Mouse (Mus musculus): ENCODE results near the gene Dcaf10.
"Not testable (repeated sequence)": the region's sequence is repeated elsewhere in the genome, so short reads cannot be mapped to it uniquely, and the experiment has no call there.

Gene Dcaf10

GRCm38 (mm10) chr4:45341669-45342249 is at the start of gene Dcaf10:
TSS of gene Dcaf10 (plus strand) at chr4:45342101.
- DNase-seq (ENCODE audit: inconsistent ontology term): peak; percentile 96

DNA sequence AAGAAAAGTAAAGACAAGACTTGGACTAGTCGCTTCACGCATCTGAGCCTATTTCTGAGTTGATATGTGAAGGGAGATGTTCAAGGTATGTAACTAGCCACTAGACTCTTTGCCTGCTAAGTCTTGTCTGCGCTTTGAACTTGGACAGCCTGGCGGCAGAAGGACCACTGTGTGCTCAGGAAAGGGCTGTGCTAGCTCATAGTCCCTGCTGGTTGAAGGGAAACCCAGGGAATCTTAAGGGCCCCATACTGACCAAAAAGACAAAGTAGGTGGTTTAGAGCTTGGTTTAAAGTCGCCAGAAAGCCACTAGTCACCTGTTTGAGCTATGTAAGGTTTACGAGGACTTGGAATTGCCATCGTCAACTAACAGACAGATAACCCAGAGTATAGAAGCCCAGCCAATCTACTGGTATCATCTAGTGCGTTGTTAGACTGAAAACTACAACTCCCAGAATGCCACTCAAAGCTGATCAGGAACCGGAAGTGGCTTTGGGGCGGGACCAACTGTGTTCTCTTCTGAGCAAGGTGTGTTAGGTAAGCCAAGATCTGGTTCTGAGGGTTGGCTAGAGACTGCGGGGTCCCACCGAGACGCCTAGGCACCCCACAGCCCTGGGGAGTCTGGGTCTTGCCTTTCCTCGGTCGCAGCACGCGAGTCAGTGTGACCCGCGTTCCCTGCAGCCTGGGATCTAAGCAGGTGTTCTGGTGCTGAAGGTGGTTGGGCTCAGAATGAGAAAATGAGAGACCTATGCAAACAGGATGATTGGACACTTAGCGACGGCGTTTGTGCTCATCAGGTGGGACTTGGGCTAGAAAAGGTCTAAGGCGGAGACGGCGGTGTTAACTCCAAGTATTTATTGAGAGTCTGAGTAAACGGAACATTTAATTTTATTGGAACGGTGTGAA is 45.0 kb upstream of the Dcaf10 start, which contains the start of gene Trmt10b:
Gene Trmt10b, plus strand, starts transcription at position 466 of the 903 bp plus-strand sequence.
- peak; percentile 69 for DNase-seq (ENCODE audit: inconsistent ontology term)

DNA sequence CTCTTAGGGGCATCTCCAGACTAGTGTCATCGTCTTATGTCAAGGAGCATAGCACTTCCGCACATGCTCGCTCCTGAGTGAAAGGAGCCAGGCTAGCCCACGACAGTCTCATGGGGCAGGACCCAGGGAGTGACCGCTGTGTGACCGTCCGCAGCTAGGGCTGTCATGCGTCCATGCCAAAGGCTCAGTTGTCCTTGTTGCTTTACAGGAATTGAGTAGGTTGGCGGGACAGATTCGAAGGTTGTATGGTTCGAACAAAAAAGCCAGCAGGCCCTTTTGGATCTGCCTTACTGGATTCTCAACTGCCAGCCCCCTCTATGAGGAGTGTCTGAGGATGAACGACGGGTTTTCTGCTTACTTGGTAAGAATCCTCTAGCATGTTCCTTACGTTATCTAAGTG is 36.4 kb upstream of the Dcaf10 start:
- DNase-seq (ENCODE audit: inconsistent ontology term): no peak

GRCm38 (mm10) chr4:45308046-45308445 is 33.9 kb upstream of the Dcaf10 start:
- DNase-seq (ENCODE audit: inconsistent ontology term): peak; percentile 5

DNA sequence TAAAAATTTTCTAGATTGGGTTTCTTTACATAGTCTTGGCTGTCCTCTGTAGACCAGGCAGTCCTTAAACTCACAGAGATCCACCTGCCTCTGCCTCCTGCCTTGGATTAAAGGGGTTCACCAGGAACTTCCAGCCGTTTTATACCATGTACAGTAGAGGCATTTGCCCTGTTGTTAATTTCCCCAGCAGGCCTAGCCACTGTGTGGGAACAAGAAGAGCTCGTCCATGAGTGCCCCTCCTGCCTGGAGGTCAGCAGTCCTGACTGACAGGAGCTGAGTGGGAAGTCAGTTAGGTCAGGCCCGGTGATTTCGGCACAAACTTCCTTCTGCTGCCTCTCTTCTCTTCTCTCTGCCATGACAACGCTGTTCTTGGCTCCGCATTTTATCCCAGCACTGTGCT is 33.3 kb upstream of the Dcaf10 start:
- no peak for DNase-seq (ENCODE audit: inconsistent ontology term)

- DNase-seq (ENCODE audit: inconsistent ontology term): no peak
Measured at GRCm38 (mm10) chr4:45311056-45311455, 30.8 kb upstream of the Dcaf10 start.

DNA sequence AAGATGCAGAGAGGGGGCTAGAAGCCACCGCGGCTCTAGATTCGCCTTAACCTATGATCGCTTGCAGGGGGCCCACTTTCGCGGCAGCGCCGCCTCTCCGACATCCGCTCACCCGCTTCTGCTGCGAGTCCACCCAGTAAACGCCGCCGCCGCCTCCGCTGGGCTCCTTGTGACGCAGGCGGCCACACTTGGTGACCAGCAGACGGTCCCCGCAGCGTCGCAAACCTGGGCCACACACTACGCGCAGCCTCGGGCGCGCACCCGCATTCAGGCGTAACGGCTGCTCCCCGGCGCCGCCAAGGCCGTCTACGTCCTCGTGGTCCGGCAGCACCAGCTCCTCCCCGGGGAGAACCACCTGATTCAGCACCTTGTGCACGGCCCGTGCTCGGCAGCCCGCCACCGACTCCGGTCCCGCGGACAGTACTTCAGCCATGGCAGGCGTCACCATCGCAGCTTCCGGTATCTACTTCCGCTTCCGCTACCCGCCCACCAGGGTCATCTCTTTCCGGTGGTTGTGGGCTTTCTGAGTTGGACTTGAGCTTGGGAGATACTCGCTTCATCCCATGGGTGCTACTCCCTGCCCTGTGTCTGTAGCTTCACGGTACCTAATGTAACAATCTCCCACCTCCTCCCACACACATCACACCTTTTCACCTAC is 21.6 kb upstream of the Dcaf10 start:
- DNase-seq (ENCODE audit: inconsistent ontology term): peak; percentile 85

- no peak for DNase-seq (ENCODE audit: inconsistent ontology term)
Measured at GRCm38 (mm10) chr4:45331139-45331538, 10.8 kb upstream of the Dcaf10 start.

GRCm38 (mm10) chr4:45332466-45332865 is 9.4 kb upstream of the Dcaf10 start:
- DNase-seq (ENCODE audit: inconsistent ontology term): no peak

DNA sequence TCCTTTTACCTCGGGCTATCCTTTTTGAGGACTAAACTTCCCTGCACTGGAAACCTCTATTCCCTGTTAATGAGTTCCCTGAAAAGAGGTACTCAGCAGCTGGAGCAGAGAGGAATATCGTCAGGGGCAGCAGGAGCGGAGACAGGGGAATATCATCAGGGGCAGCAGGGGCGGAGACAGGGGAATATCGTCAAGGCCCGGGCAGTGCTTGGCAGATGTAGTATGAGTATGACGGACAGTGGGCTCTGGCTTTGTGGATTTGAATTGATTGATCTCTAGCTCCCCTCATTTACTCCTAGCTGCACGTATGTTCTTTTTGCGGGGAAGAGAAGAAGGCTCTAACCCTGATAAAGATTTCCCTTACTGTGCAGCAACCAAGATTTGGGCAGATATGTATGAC is 675 bp upstream of the Dcaf10 start:
- no peak for DNase-seq (ENCODE audit: inconsistent ontology term)

DNA sequence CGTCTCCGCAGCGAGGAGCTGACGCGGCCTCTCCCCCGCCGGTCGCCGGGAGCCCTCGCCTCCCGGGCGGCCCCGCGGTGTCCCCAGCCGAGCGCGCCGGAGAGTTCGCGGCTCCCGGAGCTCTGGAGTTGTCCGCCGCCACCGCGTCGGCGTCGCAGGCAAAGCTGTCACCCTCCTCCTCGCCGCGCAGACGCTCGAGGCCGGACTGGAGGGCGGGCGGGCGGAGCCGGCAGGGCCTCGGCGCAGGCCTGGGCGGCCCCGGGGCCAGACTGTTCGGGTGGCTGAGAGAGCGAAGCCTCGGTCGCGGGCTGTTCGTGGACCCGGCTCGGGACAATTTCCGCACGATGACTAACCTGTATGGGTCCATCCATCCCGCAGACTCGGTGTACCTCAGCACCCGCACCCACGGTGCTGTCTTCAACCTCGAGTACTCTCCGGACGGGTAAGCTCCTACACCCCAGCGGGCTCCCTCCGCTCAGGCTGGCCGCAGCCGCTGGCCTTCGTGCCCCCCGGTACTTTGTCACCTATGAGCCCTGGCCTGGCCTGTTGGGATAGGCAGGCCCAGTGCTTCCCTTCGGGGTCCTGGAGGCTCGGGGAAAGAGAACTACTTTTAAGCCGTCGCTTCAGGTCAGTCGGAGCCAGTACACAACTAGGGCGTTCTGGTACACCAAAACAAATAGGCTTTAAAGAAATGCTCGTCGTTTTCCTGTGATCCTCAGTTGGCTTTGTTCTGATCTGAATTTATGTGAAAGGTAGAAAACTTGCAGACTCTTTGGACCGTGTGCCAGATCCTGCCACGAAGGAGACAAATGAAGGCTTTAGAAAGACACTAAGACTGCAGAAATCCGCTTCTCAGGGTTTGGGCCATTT is 620 bp downstream of the Dcaf10 start, which contains the start of gene Exosc3:
Gene Exosc3, minus strand, starts transcription at position 447 of the 870 bp plus-strand sequence.
- peak; percentile 77 for DNase-seq (ENCODE audit: inconsistent ontology term)

GRCm38 (mm10) chr4:45356653-45357052 is 14.8 kb downstream of the Dcaf10 start:
- DNase-seq (ENCODE audit: inconsistent ontology term): no peak

DNA sequence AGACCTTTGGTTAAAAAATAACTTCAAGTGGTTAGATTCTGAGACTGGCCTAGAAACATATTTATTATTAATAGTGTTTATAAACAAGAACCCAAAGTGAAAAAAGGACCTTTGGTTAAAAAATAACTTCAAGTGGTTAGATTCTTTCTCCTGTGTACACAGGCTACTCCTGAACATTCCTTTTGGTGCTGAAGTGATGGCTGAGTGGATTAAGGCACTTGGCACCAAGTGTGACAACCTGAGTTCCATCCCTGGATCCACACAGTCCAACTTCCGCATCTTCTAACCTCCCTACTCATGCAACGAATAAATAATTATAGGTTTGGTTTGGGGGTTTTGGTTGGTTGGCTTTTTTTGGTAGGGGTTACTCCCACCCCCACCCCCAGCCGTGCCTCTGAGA is 29.4 kb downstream of the Dcaf10 start:
- no peak for DNase-seq (ENCODE audit: inconsistent ontology term)

DNA sequence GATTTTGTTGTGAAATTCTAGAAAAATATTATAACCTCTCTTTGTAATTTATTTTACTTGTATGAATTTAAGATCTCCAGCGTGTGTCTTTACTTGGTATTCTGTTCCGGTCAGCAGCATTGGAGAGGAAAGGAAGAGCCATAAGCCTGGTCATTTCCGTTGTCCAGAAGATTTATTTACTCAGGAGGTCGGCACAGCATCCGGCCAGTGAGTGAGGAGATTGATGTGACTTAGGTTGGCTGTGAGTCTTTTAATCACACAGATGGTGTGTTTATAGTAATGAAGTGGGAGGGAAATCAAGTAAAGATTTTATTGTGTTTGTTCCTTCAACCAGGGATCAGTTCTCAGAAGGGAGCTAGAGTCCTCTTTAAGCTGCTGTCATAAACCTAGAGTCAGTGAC is 33.0 kb downstream of the Dcaf10 start:
- DNase-seq (ENCODE audit: inconsistent ontology term): no peak

- no peak for DNase-seq (ENCODE audit: inconsistent ontology term)
Measured at GRCm38 (mm10) chr4:45376573-45376972, 34.7 kb downstream of the Dcaf10 start.

- DNase-seq (ENCODE audit: inconsistent ontology term): not testable (repeated sequence)
Measured at GRCm38 (mm10) chr4:45380903-45381580, 39.1 kb downstream of the Dcaf10 start.

DNA sequence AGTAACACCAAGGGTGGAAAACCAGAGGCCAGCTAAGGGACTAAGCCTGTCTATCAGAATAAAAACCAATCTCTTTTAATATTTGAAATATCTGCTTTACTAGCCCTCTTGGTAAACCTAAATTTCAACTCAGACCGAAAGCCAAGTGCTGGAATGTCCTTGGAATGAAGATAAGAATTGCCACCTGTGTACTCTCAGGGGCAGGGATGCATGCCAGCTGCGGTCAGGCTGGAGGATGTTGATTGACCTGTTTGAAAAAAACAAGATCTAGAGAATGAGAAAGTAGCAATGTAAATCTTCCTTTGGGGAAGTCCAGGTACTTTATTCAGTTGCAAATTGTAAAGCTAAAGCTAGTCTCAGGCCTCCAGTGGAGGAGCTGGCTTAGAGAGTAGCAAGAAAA is 40.2 kb downstream of the Dcaf10 start:
- not testable (repeated sequence) for DNase-seq (ENCODE audit: inconsistent ontology term)

- not testable (repeated sequence) for DNase-seq (ENCODE audit: inconsistent ontology term)
Measured at GRCm38 (mm10) chr4:45387296-45387695, 45.4 kb downstream of the Dcaf10 start.

GRCm38 (mm10) chr4:45392099-45392498 is 50.2 kb downstream of the Dcaf10 start:
- DNase-seq (ENCODE audit: inconsistent ontology term): no peak

- no peak for DNase-seq (ENCODE audit: inconsistent ontology term)
Measured at GRCm38 (mm10) chr4:45392572-45392971, 50.7 kb downstream of the Dcaf10 start.

DNA sequence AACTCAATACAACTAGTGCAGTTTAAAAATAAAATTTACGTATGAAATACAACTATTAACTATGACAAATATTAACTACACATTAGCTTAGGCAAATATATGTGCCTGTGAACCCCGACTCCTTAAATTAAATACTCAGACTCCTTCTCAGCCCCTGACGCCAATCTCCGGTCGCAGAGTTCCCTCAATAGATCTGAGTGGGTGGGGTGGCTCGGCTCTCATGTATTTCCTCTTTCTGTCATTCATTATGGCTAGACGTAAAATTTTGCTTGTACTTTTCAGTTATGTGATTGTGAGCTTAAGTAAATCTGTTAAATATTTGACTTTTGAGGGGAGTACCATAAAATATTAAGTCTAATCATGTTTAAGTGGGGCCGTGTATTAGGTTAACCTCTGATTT is 51.1 kb downstream of the Dcaf10 start:
- DNase-seq (ENCODE audit: inconsistent ontology term): no peak
